Mouse (Mus musculus) spleen, adult 18-20 months (tissue): ENCODE data around the gene Scn9a.

Experiments used
- DNase-seq, 2 experiments: peaks; one replicate each; pipeline ENCODE4 v3.0.0; 2022; ENCODE audit warnings: mixed read lengths in 2 of 2

Gene Scn9a

GRCm38 (mm10) chr2:66634580-66635359 lies at the start of gene Scn9a:
Scn9a (minus strand) TSS chr2:66634962.
- DNase-seq, result no peak

GRCm38 (mm10) chr2:66661988-66662387 lies 27.2 kb upstream of the Scn9a start:
- no peak for DNase-seq

GRCm38 (mm10) chr2:66656430-66656829 lies 21.7 kb upstream of the Scn9a start:
- DNase-seq, result no peak

GRCm38 (mm10) chr2:66655431-66655830 lies 20.7 kb upstream of the Scn9a start:
- no peak for DNase-seq

GRCm38 (mm10) chr2:66644384-66644783 lies 9.6 kb upstream of the Scn9a start:
- no peak for DNase-seq

GRCm38 (mm10) chr2:66632728-66633127 lies 2.0 kb downstream of the Scn9a start:
- no peak for DNase-seq

GRCm38 (mm10) chr2:66611091-66611490 lies 23.7 kb downstream of the Scn9a start:
- DNase-seq, result no peak

- DNase-seq, result no peak
Observed at GRCm38 (mm10) chr2:66597313-66597712, 37.4 kb downstream of the Scn9a start.

GRCm38 (mm10) chr2:66596145-66596544 lies 38.6 kb downstream of the Scn9a start:
- no peak for DNase-seq

- no peak for DNase-seq
Observed at GRCm38 (mm10) chr2:66590151-66590550, 44.6 kb downstream of the Scn9a start.

- no peak for DNase-seq
Observed at GRCm38 (mm10) chr2:66580026-66580808, 54.5 kb downstream of the Scn9a start.

- no peak for DNase-seq
Observed at GRCm38 (mm10) chr2:66548254-66548653, 86.5 kb downstream of the Scn9a start.

GRCm38 (mm10) chr2:66519966-66520365 lies 114.8 kb downstream of the Scn9a start:
- DNase-seq, result no peak

GRCm38 (mm10) chr2:66511424-66511823 lies 123.3 kb downstream of the Scn9a start:
- DNase-seq, result no peak

- no peak for DNase-seq
Observed at GRCm38 (mm10) chr2:66508032-66508431, 126.7 kb downstream of the Scn9a start.

- DNase-seq, result no peak
Observed at GRCm38 (mm10) chr2:66507616-66508015, 127.1 kb downstream of the Scn9a start.

GRCm38 (mm10) chr2:66502158-66502557 lies 132.6 kb downstream of the Scn9a start:
- no peak for DNase-seq

GRCm38 (mm10) chr2:66494556-66494955 lies 140.2 kb downstream of the Scn9a start:
- DNase-seq, result no peak

GRCm38 (mm10) chr2:66478395-66478794 lies 156.4 kb downstream of the Scn9a start:
- DNase-seq, result no peak

- DNase-seq, result no peak
Observed at GRCm38 (mm10) chr2:66473181-66473822, 161.5 kb downstream of the Scn9a start.

- no peak for DNase-seq
Observed at GRCm38 (mm10) chr2:66465484-66465883, 169.3 kb downstream of the Scn9a start.

- no peak for DNase-seq
Observed at GRCm38 (mm10) chr2:66464874-66465458, 169.8 kb downstream of the Scn9a start.

- DNase-seq, result no peak
Observed at GRCm38 (mm10) chr2:66463916-66464315, 170.8 kb downstream of the Scn9a start.
